ENCODE assay signal across 7 mouse cellular contexts in the genomic region with DNA sequence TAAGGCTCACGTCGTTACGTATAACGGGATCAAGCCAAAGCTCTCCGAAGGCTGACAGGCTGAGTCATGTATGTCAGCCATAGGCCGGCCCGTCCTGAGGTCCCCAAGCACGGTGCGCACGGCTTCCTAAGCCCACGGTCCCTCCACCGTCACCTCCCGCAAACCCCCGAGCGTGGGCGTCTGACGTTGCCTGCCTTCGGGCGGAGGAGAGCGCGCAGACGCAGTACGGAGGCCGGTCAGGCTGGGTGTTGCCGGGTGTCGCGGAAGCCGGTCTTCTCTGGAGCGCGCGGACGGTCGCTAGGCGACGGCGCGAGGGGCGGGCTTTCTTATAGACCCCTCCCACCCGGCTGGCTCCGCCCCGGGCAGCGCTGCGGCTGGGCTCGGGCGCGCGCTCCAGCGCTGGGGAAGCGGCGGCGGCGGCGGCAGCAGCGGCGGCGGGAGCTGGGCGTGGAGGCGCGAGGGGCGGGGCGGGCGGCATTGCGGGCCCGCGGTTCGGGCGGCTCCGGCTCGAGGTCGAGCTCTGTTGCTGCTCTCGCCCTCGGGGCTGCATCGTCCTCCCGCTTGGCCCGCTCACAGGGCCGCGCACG. TPM values are rescaled to one million over a fixed set of nuclear protein-coding genes. Genes with fewer than 3 reads are reported as not detected.
DNase-seq lines count a peak whose midpoint lies in the region; ATAC-seq and TF ChIP-seq lines count a peak whose summit lies in the region.

A gene (plus strand): TSS at position 463 of the 587 bp plus-strand sequence.

- H3K36me3 ChIP-seq in embryonic facial prominence, embryonic 10.5 days (replicated peaks): peaks cover 19% of the 10 kb centered on the region
- no peaks in the 10 kb centered on the region for H3K36me3 ChIP-seq in intestine, postnatal 0 days (ENCODE audit: control insufficient read depth, insufficient read depth)
- no peaks in the 10 kb centered on the region for H3K36me3 ChIP-seq in midbrain, embryonic 12.5 days

- ATAC-seq in intestine, postnatal 0 days: peak; percentile 91
- peak; percentile 87 for ATAC-seq in midbrain, embryonic 12.5 days (ENCODE audit: low FRiP score, low read depth)

- H3K9ac ChIP-seq in intestine, postnatal 0 days (ENCODE audit: low read depth, low read length): peak within 1 kb of the TSS; percentile 86
- peak within 1 kb of the TSS; percentile 89 for H3K9ac ChIP-seq in midbrain, embryonic 12.5 days (replicated peaks)

- H3K4me2 ChIP-seq in intestine, postnatal 0 days (replicated peaks; ENCODE audit: low read depth): peak within 1 kb of the TSS; percentile 95
- H3K4me2 ChIP-seq in midbrain, embryonic 12.5 days (replicated peaks): peak within 1 kb of the TSS; percentile 72

- H3K4me1 ChIP-seq in embryonic facial prominence, embryonic 10.5 days: peaks cover 12% of the 10 kb centered on the region
- H3K4me1 ChIP-seq in intestine, postnatal 0 days (replicated peaks; ENCODE audit: control insufficient read depth, insufficient read depth, low read length): peaks cover 2% of the 10 kb centered on the region; the same call in 1 of the 2 replicates
- peaks cover 22% of the 10 kb centered on the region for H3K4me1 ChIP-seq in midbrain, embryonic 12.5 days

- intact Hi-C loops in left cerebral cortex, postnatal 4 days (cut with DNase I): loop anchor here (10.0 kb wide), 2 partner anchors 187 to 337 kb away; no protein-coding TSS in a partner anchor

- no peak for TF ChIP-seq CTCF in intestine, postnatal 0 days (IDR thresholded peaks at IDR 0.05; ENCODE audit: low read depth)

- under 1% methylated on average over 78 of the region's 78 CpGs for WGBS in embryonic facial prominence, embryonic 10.5 days
- under 1% methylated on average over 78 of the region's 78 CpGs for WGBS in intestine, postnatal 0 days
- 0% methylated on average over 56 of the region's 78 CpGs for WGBS in midbrain, embryonic 12.5 days

- H3K9me3 ChIP-seq in embryonic facial prominence, embryonic 10.5 days: no peaks in the 10 kb centered on the region
- H3K9me3 ChIP-seq in intestine, postnatal 0 days (ENCODE audit: control insufficient read depth): no peaks in the 10 kb centered on the region
- no peaks in the 10 kb centered on the region for H3K9me3 ChIP-seq in midbrain, embryonic 12.5 days

- H3K4me3 ChIP-seq in embryonic facial prominence, embryonic 10.5 days: peak within 1 kb of the TSS; percentile 82
- peak within 1 kb of the TSS; percentile 82 for H3K4me3 ChIP-seq in intestine, postnatal 0 days (ENCODE audit: low read depth, low read length)
- H3K4me3 ChIP-seq in midbrain, embryonic 12.5 days: peak within 1 kb of the TSS; percentile 79

- no peaks in the 10 kb centered on the region for H3K27me3 ChIP-seq in embryonic facial prominence, embryonic 10.5 days (replicated peaks; ENCODE audit: low read depth, poor library complexity, severe bottlenecking)
- no peaks in the 10 kb centered on the region for H3K27me3 ChIP-seq in intestine, postnatal 0 days (replicated peaks; ENCODE audit: control insufficient read depth, insufficient read depth, low read length)
- H3K27me3 ChIP-seq in midbrain, embryonic 12.5 days: no peaks in the 10 kb centered on the region

- peak within 1 kb of the TSS; percentile 91 for H3K27ac ChIP-seq in embryonic facial prominence, embryonic 10.5 days (replicated peaks)
- H3K27ac ChIP-seq in intestine, postnatal 0 days (ENCODE audit: low read depth, low read length): peak within 1 kb of the TSS; percentile 98
- H3K27ac ChIP-seq in midbrain, embryonic 12.5 days (replicated peaks): peak within 1 kb of the TSS; percentile 95

- DNase-seq in adrenal gland, postnatal 10 days: peak; percentile 98
- peak; percentile 97 for DNase-seq in embryonic facial prominence, embryonic 10.5 days (ENCODE audit: low spot score)
- peak; percentile 75 for DNase-seq in gonadal fat pad, adult 2 months (ENCODE audit: low read depth)
- DNase-seq in left cerebral cortex, postnatal 4 days: peak; percentile 97
- DNase-seq in spleen, adult 12 weeks (ENCODE audit: low spot score): peak; percentile 91

RNA-seq across cellular contexts. Expression of the gene that starts here (rescaled TPM):
- 10 to 100 TPM; 20.4 to 23.4 TPM for total RNA-seq in adrenal gland, postnatal 10 days (2021)
- 11.0 TPM in 2 replicates for polyA plus RNA-seq in embryonic facial prominence, embryonic 10.5 days (2016; fragmentation: Nextera tagmentation; extraction: Ambion mirVana)
- 11.8 and 14.2 TPM in 2 replicates for polyA plus RNA-seq in gonadal fat pad, adult 2 months (2012; rRNA removed)
- 8.3 and 9.7 TPM in 2 replicates for polyA plus RNA-seq in intestine, postnatal 0 days (2015; fragmentation: Nextera tagmentation; extraction: Ambion mirVana)
- 10 to 100 TPM; 91.3 to 97.7 TPM for total RNA-seq in left cerebral cortex, postnatal 4 days (2021)
- 21.0 and 23.2 TPM in 2 replicates for polyA plus RNA-seq in midbrain, embryonic 12.5 days (2016; fragmentation: Nextera tagmentation; extraction: Ambion mirVana)

Comparison
In these comparisons a context has a peak if more than half of its experiments do, and no peak if none do; other contexts are left out.
1. Peak in every context shown above with its lines: DNase-seq, ATAC-seq, H3K4me3 ChIP-seq and H3K27ac ChIP-seq.